Mouse (Mus musculus) thymus, adult 18-20 months (tissue): Measurements from ENCODE around the gene Hdac4.

Source experiments
- DNase-seq, 2 experiments: peaks; one replicate each; pipeline ENCODE4 v3.0.0; 2022; ENCODE audit warnings: mixed read lengths in 2 of 2

Gene Hdac4

DNA sequence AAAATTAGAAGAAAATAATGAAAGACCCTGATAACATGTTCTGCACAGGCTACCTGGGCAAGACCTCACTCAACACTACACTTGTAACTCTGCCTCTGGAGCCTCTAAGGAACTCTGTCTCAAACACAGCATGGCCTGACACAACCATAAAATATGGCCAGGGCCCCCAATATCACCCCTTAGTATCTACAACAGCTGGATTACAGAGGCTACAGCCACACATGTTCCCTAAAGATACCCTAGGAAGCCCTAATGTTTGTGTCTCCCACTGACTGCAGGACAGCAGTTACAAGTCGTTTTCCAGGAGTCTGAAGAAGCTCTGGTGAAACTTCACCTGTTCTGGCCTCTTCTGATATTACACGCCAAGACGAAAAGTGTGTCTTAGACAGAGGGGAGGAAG, 65.7 kb downstream of the Hdac4 start:
- DNase-seq, result no peak

- DNase-seq, result no peak
These were observed 67.7 kb downstream of the Hdac4 start for GRCm38 (mm10) chr1:92127785-92128184.

GRCm38 (mm10) chr1:92127366-92127765, 68.1 kb downstream of the Hdac4 start:
- DNase-seq, result no peak

DNA sequence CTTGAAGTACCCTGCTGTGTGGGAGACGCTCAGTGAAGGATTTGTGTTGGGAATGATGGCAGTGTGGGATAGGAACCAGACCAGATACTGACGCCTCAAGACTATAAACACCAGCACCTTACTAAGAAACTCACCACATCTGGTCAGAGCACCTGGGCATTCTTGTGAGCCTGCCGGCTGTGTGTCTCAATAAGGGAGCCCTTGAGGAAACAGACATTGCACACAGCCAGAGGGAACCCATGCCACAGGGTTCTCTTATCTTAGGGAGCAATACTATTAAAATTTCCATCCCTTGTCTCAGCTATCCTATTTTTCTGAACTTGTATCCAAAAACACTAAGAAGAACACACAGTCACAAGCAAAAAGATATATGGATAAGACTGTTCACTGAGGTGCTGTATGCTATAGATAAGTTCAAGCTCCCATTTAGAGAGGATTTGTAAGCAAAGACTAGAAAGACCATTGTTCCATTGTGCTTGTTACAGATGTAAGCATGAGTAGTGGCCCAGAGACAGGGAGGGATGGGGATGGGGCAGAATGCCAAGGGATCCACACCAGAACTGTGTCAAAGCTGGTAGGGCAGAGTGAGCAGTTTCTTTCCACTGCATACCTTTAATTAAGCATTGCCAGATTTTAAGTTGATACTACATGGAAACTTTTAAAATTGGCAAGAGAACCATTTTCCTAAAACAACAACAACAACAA, 70.8 kb downstream of the Hdac4 start:
- DNase-seq, result no peak

- no peak for DNase-seq
These were observed 76.2 kb downstream of the Hdac4 start for GRCm38 (mm10) chr1:92119303-92119702.

- no peak for DNase-seq
These were observed 77.9 kb downstream of the Hdac4 start for GRCm38 (mm10) chr1:92117597-92117996.

- DNase-seq, result no peak
These were observed 79.3 kb downstream of the Hdac4 start for GRCm38 (mm10) chr1:92116169-92116568.

DNA sequence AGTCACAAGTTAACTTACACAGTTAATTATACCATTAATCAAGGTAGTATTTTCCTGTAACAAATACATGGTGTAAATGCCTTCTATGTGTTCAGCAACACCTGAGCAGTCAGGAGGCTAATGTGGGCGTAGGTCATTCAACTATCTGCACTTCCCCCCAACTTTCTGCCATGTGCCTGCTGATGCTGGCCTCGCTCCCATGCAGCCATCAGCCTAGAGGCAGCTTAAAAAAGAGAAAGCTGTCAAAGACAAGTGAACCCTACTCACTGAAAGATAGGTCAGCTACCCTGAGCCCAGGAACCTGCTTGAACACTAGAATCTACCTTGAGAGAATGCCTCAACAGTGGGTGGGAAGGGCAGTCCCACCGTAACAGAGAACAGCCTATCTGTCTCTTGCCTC, 81.4 kb downstream of the Hdac4 start:
- no peak for DNase-seq

DNA sequence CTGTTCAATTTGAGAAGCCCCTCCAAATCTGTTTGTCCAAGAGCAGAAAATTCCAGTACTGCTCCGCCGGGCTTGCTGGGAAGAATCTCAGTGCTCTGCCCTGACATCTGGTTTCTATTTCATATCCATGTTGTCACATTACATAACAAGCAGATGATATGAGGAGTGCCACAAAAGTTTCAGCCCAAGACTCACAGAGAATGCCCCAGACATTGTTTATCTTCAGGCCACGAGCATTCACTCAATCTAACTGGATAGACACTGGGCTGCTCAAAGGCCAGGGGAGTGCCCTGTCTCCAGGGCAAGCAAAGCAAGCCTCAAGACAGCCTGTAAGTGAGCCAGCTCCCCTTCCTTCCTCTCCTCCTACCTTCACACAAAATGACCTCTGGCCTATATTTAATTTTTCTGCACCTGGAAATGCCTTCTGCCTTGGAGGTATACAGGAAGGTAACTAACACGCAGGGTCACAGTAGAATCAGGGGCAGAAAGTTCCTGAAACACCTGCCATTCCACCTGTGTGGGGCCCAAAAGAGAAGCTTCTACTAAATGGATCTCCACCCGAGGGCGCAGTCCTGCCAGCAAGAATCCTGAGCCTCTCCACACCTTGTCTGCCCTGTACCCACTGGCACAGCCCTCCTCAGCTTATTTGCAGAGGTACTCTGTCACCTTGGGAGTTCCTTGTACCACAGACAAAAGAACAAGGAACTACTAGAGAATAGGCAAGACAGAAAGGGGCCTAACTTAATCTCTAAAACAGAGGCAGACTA, 82.1 kb downstream of the Hdac4 start:
- DNase-seq, result no peak

GRCm38 (mm10) chr1:92112591-92112990, 82.9 kb downstream of the Hdac4 start:
- no peak for DNase-seq

DNA sequence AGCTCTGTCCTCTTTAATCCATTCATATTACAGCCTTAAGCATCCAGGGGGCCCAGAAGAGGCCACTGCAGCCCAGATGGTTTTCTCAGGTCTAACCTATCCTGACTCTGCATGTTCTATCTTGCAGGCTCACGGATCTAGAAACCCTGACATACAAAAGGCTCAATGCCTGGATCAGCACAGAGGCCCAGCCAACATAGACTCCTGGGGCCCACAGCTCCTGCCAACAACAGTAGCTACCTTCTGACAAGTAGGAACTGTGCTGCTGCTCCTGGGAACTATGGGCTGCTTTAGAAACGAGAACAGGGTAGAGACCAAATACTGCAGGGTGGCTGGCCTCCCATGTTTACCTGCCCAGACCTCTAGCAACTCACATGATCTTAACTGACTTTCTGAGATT, 83.9 kb downstream of the Hdac4 start:
- DNase-seq, result no peak

- no peak for DNase-seq
These were observed 84.5 kb downstream of the Hdac4 start for GRCm38 (mm10) chr1:92111026-92111425.

DNA sequence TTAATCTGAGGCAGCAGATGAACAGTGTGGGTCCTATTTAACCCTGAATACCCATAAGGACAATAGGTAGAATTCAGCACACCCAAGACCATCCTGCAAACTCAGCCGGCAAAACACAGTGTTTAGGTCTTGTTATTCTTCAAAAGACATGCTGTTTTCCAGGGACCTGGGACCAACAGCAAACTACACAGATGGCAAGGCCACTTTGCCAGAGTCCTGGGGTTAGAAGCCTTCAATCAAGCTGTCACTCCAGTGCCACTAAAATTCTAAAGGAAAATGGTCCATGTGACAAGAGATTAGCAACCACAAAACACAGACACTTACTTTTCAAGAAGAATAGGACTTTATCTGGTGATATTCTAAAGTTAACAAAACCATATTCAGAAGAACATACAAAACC, 86.3 kb downstream of the Hdac4 start:
- no peak for DNase-seq

- DNase-seq, result no peak
These were observed 86.9 kb downstream of the Hdac4 start for GRCm38 (mm10) chr1:92108556-92108955.

- no peak for DNase-seq
These were observed 87.5 kb downstream of the Hdac4 start for GRCm38 (mm10) chr1:92107996-92108395.

DNA sequence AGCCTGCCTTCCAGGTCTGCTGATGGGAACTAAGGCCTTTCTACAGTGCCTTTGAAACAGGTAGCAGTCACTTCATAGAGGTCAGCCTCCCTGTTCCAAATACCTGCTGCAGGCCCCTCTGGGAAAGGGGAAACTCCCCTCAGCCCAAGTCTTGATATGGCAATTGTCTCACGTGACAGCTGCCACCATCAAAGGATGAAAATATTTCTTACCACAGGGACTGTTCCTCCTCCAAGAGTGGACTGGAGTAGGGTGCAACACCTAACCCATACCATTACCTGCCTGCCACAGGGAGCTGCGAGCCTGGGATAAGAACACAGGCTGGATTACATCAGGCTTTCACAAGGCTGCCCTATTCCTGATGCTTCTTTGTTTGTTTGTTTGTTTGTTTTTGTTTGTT, 88.0 kb downstream of the Hdac4 start:
- DNase-seq, result no peak

DNA sequence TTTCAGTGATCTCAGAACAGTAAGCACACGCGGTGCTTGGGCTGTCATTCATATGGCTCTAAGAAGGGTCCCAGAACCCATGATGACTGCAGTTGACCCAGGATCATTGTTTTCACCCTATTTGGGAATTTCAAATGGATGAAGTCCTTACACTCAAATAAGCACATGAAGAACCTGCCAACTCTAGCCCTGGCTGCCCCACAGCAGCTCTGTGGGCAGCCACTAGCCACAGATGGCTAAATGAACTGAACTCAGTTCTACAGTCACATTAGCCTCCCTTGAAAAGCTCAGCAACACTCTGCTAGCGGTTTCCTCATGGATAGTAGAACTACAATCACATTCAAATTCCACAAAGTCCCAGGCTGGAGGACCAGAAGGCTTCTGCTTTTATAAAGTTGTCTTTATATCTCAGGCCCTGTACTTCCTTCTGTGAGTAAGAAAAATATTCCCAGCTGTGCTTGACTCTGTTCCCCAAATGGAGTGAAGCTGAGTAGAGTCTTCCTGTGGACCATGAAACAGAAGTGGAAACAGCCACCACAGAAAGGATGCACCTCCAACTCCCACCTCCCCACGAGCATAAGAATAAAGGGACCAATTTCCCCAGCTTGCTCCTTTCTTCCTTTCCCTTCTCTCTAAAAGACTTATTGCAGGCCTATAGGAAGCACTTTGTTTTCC, 88.9 kb downstream of the Hdac4 start:
- no peak for DNase-seq

DNA sequence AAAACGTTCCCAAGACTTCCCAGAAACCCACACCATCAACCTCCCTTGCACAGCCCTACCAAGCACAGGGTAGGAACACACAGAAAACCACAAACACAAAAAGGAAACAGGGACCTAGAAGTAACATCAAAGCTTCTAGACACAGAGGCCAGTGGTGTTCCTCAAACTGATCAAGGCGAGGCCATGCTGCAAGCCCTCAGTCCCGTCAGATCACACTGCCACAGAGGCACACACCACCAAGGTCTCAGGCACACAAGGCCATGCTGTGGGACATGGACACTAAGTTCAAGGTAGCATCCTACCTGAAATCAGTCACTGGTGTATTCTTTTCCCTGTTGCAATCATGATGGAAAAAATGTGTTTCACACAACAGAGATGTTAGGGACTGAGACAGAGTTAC, 90.8 kb downstream of the Hdac4 start:
- DNase-seq, result no peak

DNA sequence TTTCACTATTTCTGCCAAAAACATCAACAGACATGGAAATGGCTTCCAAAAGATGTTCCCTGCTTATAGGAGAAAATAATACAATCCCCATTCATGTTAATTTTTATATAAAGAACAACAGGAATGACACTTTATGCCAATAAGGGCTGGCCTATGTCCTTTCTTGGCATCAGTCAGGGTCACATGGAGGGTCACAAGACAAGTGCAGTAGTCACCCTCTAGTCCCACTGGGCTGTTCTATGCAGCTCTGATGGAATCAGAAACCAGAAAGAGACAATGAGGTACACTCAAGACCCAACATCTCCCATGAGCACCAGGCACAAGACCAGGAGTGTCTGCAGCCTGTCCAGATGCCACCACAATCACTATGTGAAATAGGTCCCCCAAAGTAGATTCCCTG, 91.5 kb downstream of the Hdac4 start:
- DNase-seq, result no peak

DNA sequence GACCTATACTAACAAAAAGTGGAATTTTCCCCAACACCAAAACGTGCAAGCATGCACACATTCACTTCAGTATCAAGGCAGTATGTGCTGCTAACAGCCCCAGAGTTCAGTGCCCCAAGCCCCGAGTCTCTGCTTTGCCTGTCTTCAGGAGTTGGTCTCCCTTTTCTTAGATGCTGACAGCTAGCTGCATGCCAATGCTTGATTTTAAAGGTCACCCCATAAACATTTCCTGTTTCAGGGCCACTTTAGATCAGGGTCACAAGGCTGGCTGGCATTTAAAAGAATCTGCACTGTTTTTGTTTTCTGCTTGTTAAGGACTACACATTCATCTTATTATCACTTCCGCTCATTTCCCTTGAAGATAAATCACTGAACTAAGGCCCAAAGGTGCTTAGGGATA, 92.1 kb downstream of the Hdac4 start:
- DNase-seq, result no peak

DNA sequence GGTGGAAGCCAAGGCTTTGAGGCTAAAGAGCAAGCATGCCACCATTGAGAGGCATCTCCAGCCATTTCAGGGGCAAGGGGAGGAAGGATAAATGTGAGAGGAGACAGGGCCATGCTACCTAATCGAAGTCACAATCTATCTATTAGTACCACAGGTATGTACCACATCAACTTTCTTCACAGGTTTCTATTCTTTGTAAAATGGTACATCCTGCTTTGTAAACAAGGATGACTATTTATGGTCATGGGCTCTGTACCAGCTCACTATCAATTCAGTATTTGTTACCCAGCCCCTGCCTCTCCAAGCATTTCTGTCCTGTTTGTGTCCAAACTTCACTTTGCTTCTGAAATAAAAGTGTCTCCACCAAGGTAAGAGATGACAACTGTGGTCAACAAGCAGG, 92.7 kb downstream of the Hdac4 start:
- DNase-seq, result no peak

- DNase-seq, result no peak
These were observed 95.1 kb downstream of the Hdac4 start for GRCm38 (mm10) chr1:92100371-92100891.

DNA sequence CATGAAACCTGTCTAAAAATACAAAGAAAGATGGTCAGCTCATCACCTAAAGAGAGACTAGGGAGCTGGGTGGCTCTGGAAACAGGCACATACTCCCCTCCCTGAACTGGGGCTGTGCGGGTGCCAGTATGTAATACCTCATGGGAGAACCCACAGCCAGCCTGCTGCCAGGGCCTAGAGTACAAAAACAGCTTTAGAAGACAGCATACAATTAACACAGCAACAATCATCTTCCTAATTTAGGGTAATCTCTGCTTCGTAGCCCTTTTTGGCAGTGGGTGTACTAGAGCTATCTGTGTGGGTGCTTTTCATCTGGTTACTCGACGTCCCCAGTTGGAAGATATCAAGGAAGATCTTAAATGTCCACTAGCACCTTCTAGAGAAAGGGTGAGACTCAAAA, 95.5 kb downstream of the Hdac4 start:
- DNase-seq, result no peak

DNA sequence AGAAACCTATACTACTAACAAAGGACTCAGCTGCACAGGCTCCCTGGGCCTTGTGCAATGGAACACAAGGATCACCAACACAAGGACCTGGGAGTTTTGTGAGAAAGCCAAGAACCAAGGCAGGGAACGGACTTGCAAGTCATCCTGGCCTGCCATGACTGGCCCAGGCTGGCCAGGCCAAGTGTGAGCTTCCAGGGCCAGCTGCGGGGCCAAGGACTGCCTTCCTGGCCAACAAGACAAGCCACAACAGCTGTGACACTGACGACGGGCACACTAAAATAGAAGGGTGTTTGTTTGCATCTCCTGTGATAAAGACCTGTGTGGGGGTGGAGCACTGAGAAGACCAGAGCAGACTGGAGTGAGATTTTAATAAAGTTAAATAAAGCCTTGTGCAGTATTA, 96.0 kb downstream of the Hdac4 start:
- no peak for DNase-seq
